Mouse (Mus musculus) erythroblast, embryonic 14.5 days (primary cell): ENCODE data around the gene Dpf2.

ENCODE experiments used
- GATA1 ChIP-seq: IDR thresholded peaks from 2 replicates; pipeline ENCODE4 v1.6.1; 2012; ENCODE audit warnings: low read length, inconsistent platforms, mixed read lengths
- TAL1 ChIP-seq: IDR thresholded peaks from 3 replicates; pipeline ENCODE4 v1.6.1; 2012; ENCODE audit warnings: low read length, inconsistent platforms, mixed read lengths

DNA sequence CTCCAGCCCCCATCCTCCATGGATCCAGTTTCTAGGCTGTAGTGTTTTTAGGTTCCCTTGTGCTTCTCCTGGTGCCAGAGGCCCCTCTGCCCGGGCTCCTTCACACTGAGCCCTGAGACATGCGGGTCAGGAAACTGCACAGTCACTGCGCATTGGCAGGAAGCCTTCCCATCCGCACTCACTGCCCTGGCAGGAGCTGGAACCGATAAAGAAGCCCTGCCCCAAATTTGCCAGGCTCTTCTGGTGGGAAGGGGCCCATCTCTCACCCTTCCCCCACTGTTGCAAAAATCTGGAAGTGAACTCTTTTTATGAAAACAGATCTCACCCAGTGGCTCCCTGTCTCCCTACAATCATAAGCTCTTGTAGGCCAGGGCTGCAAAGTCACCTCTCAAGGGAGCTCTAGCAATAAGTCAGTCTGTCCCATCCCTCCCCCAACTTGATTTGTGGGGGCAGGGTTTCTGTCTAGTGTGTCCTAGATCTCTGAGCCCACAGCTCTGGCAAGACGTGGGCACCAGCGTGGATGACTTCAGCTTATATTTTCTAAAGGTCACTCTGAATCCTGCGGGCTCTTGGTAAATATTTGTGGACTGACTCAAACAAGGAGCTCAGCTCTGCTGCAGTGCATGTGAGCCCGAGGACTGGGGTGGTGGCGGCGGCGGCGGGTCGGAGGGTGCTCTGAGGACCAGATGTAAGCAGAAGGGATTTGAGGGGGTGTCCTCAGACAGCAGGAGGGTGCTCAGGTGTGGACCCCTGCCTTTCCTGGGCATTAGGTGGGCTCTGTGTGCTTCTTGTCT lies 64.6 kb downstream of the Dpf2 start:
- TF ChIP-seq TAL1 (peak; percentile 36; the same call in 1 of the 3 replicates), GATA1 (peak; percentile 26; the same call in 1 of the 2 replicates)
